Mouse (Mus musculus) right cerebral cortex, postnatal 10 days (tissue): ENCODE measurements around the gene Ccnj.
A peak's percentile ranks its signal among the peaks of the same experiment; 100 is the strongest.

ENCODE experiments used
- DNase-seq, 2 experiments: peaks; one replicate each; pipeline ENCODE4 v3.0.0; 2021; ENCODE audit warnings: low spot score in 2 of 2

The Ccnj gene

GRCm38 (mm10) chr19:40841593-40841992, 10.5 kb downstream of the Ccnj start:
- no peak for DNase-seq

- DNase-seq = no peak
Measured at GRCm38 (mm10) chr19:40844731-40845130, 13.7 kb downstream of the Ccnj start.

DNA sequence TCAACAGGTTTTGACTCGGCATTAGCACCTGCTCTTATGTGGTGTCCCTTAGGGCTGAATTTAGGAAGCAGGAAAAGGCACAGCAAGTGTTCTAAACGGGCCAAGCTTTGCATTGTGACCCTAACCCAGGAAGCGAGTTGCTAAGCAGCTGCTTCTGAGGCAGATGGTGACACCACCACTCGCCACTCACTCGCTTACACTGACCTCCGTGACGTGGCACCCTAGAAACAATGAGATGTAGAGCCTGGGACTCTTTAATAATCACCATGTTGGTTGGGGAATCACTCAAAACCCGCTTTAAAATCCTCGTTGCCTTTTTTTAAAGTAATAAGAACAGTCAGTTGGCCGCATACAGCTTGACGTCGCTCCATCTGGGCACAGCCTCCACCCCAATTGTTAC, 18.3 kb downstream of the Ccnj start:
- DNase-seq = no peak

DNA sequence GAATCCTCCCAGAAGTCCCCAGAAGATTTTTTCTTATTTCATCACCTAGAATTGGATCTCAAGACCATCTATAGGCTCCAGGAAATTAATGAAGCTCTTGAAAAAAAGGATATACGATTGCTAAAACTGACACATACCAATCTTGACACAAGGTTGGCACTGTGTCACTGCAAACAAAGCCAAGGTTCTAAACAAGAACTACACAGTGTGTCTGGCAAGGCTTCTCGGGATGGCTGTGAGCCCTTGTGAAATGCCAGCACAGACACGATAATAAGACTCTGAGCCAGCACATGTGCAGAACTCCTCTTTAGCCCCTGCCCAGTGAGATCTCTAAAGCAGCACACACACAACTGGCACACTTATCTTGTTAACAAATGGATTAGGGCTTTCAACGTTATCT, 28.5 kb downstream of the Ccnj start:
- DNase-seq = peak; percentile 33 to 46

GRCm38 (mm10) chr19:40868284-40868683, 37.2 kb downstream of the Ccnj start:
- DNase-seq = no peak

DNA sequence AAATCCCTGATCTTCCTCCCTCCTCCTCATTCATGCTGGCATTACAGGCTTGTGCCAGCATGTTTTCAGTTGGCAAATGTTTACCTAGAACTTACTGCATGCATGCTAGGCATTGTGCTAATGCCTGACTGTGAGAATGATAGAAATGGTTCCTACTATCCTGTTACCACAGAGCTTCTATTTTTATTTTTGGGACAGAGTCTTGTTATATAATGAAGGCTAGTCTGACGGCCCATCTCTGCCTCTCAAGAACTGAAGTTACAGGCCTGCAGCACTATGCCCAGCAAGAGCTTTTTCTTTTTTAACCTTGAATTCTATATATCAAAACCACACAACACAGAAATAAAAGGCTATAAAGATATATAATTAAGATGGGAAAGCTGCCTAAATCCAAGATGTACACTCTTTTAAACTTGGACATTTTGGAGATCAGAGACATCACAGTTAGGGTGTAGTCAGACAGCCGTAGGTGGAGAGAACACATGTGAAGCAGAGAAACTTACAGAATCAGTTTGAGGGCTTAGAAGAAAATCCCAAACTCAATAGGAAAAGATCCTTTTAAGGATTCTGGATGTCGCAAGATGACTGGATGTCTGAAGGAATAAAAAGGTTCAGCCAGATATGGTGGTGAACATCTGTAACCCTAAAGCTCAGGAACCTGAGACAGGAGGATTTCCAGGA, 38.5 kb downstream of the Ccnj start:
- no peak for DNase-seq

- peak; percentile 96 to 97 for DNase-seq
Measured at GRCm38 (mm10) chr19:40872955-40873665, 42.0 kb downstream of the Ccnj start.

DNA sequence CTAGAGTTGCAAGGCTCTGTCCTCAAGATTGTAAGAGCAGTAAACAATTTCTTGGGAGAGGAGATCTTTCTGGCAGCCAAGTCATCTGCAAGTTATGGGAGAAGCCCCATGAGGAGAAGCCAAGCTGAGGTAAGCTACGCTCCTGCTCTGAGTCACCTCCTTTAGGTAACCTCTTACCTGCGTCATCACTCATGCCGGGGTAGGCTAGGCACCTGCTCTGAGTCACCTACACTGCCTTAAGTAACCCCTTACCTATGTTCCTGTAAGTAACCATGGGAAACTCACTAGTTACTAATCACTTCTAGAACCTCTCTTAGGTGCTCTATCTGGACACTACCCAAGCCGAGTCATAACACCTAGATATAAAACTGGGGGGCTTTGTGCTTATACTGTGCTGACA, 50.6 kb downstream of the Ccnj start:
- DNase-seq = no peak

- no peak for DNase-seq
Measured at GRCm38 (mm10) chr19:40888887-40889286, 57.8 kb downstream of the Ccnj start.

- no peak for DNase-seq
Measured at GRCm38 (mm10) chr19:40894071-40894506, 63.0 kb downstream of the Ccnj start.

DNA sequence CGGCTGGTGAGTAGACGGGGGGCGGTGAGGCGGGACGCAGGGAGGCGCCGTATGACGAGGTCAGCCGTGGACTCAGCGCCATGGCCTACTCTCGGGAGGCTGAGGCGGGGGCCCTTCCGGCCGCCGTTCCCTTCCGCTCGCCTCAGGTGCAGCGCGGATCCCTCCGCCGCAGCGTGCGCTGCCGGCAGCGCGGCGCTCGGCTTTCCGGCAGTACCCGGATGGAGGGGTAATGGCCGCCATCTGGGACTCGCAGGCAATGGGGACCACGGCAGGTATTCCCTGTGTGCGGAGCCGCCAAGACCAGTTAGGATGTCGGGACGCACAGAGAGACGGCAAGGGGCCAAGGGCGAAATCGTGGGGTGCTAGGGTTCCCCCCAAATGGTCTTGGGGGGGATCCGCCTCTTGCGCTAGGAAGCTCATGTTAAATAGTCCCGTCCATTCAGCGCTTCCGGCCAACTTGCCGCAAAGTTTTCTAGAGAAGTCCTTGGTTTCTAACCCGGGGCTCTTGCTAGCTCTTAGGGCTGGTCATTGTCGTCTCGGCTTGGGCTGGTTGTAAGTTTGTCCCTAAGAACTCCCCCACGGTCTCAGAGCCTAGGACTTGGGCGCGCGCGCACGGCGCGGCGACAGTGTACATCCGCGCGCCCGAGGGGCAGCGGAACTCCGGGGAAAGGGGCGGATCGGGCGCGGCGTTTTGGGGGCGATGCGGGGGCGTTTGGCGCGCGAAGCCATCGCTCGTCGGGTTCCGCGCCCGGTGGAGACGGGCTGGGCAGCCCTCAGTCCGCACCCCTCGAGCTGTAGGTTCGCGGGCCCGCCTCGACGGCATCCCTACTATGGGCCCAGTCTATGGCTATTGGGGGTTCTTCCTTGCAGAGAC, 63.7 kb downstream of the Ccnj start, which contains the start of gene Zfp518a:
Gene Zfp518a, plus strand, starts transcription at position 187 of the 874 bp plus-strand sequence.
- peak; percentile 92 to 93 for DNase-seq

GRCm38 (mm10) chr19:40895393-40895703, 64.3 kb downstream of the Ccnj start:
- DNase-seq = no peak
